Mouse (Mus musculus): ENCODE results near the gene Ptbp2. TPM values are rescaled to one million over a fixed set of nuclear protein-coding genes. Genes with fewer than 3 reads are reported as not detected.

The Ptbp2 gene
- total RNA-seq, 2 experiments from 2014 or later = 44.7 to 74.6 TPM

DNA sequence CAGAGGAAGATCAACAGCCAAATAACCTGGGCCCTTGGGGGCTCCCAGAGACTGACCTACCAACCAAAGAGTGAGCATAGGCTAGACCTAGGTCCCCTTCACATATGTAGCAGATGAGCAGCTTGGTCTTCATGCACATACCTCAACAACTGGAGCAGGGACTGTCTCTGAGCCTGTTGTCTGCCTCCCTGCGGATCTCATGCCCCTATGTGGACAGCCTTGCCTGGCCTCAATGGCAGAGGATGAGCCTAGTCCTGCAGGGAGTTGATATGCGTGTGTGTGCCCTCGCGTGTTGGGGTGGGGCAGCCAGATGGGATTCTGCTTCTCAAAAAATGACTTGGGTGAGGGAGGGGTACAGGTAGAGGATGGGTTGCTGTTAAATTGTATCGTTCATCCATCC, 72.2 kb downstream of the Ptbp2 start:
- no peak; the same call in 1 of the 2 replicates for ATAC-seq (replicated peaks; ENCODE audit: low FRiP score, low TSS enrichment, poor library complexity, severe bottlenecking)

DNA sequence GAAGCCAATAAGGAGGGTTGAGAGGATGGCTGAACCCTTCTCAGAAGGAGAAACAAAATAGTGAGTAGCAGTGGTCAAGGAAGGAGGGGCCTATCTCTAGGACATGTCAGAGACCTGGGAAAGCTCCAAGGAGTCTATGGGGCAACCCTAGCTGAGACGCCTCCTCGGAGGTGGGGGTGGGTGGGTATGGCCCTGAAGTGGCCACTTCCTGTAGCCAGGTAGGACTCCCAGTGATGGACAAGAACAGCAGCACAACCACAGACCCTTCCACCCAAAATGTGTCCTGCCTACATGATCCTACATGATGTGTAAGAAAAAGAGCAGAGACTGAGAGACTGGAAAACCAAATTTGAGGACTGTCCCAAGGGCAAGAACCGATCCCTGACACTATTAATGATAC, 72.8 kb downstream of the Ptbp2 start:
- ATAC-seq (replicated peaks; ENCODE audit: low FRiP score, low TSS enrichment, poor library complexity, severe bottlenecking) = no peak

DNA sequence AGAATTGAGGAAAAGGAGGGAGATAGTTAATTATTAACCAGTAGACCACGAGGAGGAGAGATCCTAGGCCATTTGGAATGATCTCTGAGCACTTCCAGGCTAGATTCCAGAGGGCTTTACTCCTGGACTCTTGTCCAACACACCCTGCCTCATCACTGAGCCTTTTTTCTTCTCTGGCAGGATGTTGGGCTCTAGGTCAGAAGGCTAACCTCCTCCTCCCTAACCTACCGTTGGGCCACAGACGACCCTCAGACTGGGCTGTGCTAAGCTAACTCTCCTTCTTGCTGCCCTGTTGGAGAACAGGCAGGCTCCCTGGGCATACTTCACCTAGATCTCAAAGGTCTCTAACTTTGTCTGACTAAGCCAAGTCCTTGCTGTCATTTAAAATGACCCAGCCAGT, 82.8 kb downstream of the Ptbp2 start:
- no peak for ATAC-seq (replicated peaks; ENCODE audit: low FRiP score, low TSS enrichment, poor library complexity, severe bottlenecking)

DNA sequence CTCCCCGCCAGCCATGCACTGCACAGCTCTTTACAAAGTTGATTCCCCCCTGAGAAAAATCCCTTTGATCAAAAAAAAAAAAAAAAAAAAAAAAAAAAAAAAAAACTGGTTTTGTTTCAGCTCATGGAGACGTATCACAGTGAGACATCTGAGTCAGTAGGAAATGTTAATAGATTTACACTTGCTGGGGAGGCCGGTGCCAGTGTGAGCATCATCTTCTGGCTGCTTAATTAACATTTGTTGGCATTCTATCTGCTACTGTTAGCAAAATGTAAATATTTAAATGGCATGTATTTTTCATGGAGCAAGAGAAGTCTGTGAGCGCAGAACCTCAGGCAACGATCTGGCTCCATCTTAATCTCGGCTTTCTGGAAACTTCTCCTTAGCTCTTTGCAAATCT, 99.5 kb downstream of the Ptbp2 start:
- no peak for ATAC-seq (replicated peaks; ENCODE audit: low FRiP score, low TSS enrichment, poor library complexity, severe bottlenecking)
